Mouse (Mus musculus) midbrain, embryonic 13.5 days (tissue): Measurements from ENCODE around the gene Umps. TPM values are rescaled to one million over a fixed set of nuclear protein-coding genes. Genes with fewer than 3 reads are reported as not detected.

Experiments
- ATAC-seq: fragments of 200-750 bp; cut with Nextera tagmentation; 2 replicates; pipeline ENCODE4 v1.8.0; 2017; ENCODE audit warnings: mild to moderate bottlenecking, moderate TSS enrichment, moderate library complexity
- H3K27ac ChIP-seq: fragments of 300-500 bp; sonication (generic); 2 replicates; pipeline ENCODE4 v1.5.1; 2015; ENCODE audit warnings: inconsistent platforms, mild to moderate bottlenecking, moderate library complexity
- H3K27me3 ChIP-seq: fragments of 300-500 bp; sonication (generic); 2 replicates; pipeline ENCODE4 v1.6.1; 2015; ENCODE audit warnings: mild to moderate bottlenecking, inconsistent platforms
- H3K36me3 ChIP-seq: fragments of 300-500 bp; sonication (generic); 2 replicates; pipeline ENCODE4 v1.6.1; 2015; ENCODE audit warnings: mild to moderate bottlenecking, inconsistent platforms
- H3K4me1 ChIP-seq: fragments of 300-500 bp; sonication (generic); replicated peaks from 2 replicates; pipeline ENCODE4 v1.6.1; 2015; ENCODE audit warnings: inconsistent platforms
- H3K4me2 ChIP-seq: fragments of 300-500 bp; sonication (generic); replicated peaks from 2 replicates; pipeline ENCODE4 v1.6.1; 2015; ENCODE audit warnings: moderate library complexity, mild to moderate bottlenecking, inconsistent platforms
- H3K4me3 ChIP-seq: fragments of 300-500 bp; sonication (generic); replicated peaks from 2 replicates; pipeline ENCODE4 v1.5.1; 2015; ENCODE audit warnings: mild to moderate bottlenecking, inconsistent platforms
- H3K9ac ChIP-seq: fragments of 300-500 bp; sonication (generic); replicated peaks from 2 replicates; pipeline ENCODE4 v1.6.1; 2015; ENCODE audit warnings: mild to moderate bottlenecking, inconsistent platforms
- H3K9me3 ChIP-seq: fragments of 300-500 bp; sonication (generic); 2 replicates; pipeline ENCODE4 v1.6.1; 2016; ENCODE audit warnings: mild to moderate bottlenecking, inconsistent platforms
- WGBS: fragments of 180-500 bp; shearing (Covaris S2); methylation state at CpG from one replicate; pipeline ENCODE4 v1.1.7; 2015; 5-methylcytosine and 5-hydroxymethylcytosine counted together
- polyA plus RNA-seq: library from polyadenylated mRNA; unstranded; fragments of >200 nt; fragmentation: Nextera tagmentation; extraction: Ambion mirVana; gene quantifications from 2 replicates; pipeline ENCODE4 v1.2.1, GENCODE M21; 2015

Gene Umps
- polyA plus RNA-seq, 1 experiment from 2014 or later: 29.3 TPM

DNA sequence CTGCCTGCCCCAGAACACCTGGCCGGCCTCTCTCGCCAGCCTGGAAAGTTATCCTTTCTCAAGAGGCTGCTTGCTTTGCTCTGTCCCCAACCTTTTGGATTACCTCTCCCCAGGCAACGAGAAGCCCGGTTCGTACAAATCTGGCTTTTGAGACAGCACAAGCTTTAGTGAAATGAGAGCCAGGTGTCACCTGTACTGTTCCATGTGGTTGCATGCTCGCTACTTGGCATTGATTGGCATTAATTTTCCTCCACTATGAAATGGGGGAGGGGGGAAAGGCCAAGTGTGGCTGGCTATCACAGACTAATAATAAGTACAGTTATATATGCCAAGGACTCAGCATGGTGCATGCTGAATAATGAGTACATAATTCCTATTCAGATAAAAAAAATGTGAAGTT, 27.5 kb upstream of the Umps start:
- no peak for ATAC-seq
- no peaks in the 10 kb centered on the region for H3K9me3 ChIP-seq
- 83% methylated on average over 6 of the region's 6 CpGs for WGBS

DNA sequence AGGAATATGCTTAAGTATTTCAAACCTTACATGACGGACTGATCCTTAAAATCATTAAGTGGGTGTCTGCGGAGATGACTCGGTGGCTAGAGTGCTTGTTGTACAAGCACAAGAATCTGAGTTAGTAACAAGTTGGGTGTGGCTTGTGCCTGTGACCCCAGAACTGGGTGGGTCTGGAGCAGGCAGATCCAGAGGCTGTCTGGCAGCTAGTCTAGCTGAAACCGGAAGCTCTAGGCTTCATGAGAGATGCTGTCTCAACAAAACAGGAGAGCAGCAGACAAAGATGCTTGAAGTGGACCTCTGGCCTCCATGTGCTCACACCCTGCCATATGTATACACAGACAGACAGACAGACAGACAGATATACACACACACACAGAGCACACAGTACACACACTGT, 23.9 kb upstream of the Umps start:
- no peak overlapping the region for H3K9ac ChIP-seq
- H3K27ac ChIP-seq: no peak overlapping the region
- no peaks in the 10 kb centered on the region for H3K27me3 ChIP-seq
- H3K4me2 ChIP-seq: no peak overlapping the region
- ATAC-seq: no peak
- WGBS: 88% methylated on average over 4 of the region's 4 CpGs
- no peak overlapping the region for H3K4me3 ChIP-seq
- H3K9me3 ChIP-seq: no peaks in the 10 kb centered on the region
- peaks cover 29% of the 10 kb centered on the region for H3K36me3 ChIP-seq
- H3K4me1 ChIP-seq: 0 out of 2 replicates have a peak, but pooled peaks cover 12% of the 10 kb centered on the region

More for the DNA sequence above, 27.5 kb upstream of the Umps start:
- Histone ChIP-seq H3K27ac (no peak overlapping the region), H3K4me3 (no peak overlapping the region), H3K27me3 (no peaks in the 10 kb centered on the region), H3K4me1 (0 out of 2 replicates have a peak, but pooled peaks cover 12% of the 10 kb centered on the region), H3K36me3 (peaks cover 7% of the 10 kb centered on the region; the same call in 1 of the 2 replicates), H3K4me2 (no peak overlapping the region), H3K9ac (no peak overlapping the region)

DNA sequence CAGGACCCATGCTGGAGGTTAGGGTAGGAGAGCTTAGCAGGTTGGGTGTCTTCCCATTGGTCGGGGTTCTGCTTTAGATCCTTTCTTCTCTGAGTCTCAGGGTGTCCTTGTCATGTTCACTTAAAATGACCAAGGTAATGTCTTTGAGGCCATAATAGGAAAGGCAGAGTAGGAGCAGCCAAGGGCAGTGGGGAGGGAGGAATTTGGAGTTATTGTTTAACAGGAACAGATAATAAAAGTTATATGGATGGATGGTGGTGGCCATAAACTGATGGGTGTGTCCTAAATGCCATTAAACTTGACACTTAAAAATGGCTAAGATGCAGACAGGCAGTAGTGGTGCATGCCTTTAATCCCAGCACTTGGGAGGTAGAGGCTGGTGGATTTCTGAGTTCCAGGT, 22.3 kb upstream of the Umps start:
- 0 out of 2 replicates have a peak, but pooled peaks cover 12% of the 10 kb centered on the region for H3K4me1 ChIP-seq
- whole genome bisulfite sequencing: 87% methylated on average over 1 of the region's 1 CpGs
- no peak overlapping the region for H3K4me3 ChIP-seq
- H3K4me2 ChIP-seq: no peak overlapping the region
- no peak overlapping the region for H3K27ac ChIP-seq
- ATAC-seq: no peak
- H3K36me3 ChIP-seq: peaks cover 39% of the 10 kb centered on the region
- no peaks in the 10 kb centered on the region for H3K9me3 ChIP-seq
- H3K9ac ChIP-seq: no peak overlapping the region
- no peaks in the 10 kb centered on the region for H3K27me3 ChIP-seq

DNA sequence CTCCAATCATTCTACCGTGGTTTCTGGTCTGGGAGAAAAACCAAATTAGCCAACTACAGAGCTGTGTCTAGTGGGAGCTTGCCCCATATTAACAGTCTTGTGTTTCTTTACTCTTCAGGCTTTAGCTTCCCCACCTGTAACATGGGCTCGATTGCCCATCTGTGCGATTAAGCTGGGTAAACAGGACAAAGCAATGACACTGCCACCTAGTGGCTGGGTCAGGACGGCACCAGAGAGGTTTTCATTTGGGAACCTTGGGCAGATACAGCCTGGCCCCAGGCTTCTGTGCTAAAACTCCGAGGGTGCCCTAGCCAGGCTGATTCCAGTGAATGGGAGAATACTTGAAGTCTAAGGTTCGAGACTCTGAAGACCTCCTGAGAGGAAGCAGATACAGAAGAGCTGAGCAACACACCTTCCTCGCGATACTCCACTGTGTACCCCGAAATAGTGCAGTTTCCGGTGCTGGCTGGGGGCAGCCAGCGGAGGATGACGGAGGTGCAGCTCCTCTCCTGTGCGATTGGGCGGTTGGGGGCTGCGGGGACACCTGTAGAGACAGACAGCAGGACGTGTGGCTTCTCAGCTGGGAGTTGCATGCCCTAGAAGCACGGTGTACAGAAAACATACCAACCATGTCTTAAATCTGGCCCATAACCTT, 21.6 kb upstream of the Umps start:
- H3K4me2 ChIP-seq: no peak overlapping the region
- 0 out of 2 replicates have a peak, but pooled peaks cover 12% of the 10 kb centered on the region for H3K4me1 ChIP-seq
- WGBS: 62% methylated on average over 17 of the region's 17 CpGs
- no peaks in the 10 kb centered on the region for H3K9me3 ChIP-seq
- no peak overlapping the region for H3K27ac ChIP-seq
- H3K36me3 ChIP-seq: peaks cover 45% of the 10 kb centered on the region
- no peak overlapping the region for H3K9ac ChIP-seq
- H3K27me3 ChIP-seq: no peaks in the 10 kb centered on the region
- no peak overlapping the region for H3K4me3 ChIP-seq
- no peak for ATAC-seq

DNA sequence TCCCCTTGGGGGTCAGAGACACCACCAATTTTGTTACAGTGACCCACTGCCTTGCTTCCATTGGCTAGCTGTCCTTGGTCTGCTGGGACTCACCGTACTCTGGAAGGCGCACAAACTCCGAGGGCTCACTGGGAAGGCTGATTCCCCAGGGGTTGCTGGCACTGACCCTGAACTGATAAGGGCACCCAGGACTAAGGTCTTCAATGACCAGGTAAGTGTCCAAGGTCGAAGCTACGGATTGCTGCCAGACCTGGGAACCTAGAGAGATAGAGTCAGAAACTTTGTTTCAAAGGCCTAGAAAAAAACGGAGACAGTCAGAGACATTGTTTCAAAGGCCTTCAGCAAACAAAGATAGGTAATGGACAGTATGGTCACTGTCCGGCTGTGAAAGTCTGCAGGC, 20.2 kb upstream of the Umps start:
- Histone ChIP-seq H3K27ac (no peak overlapping the region), H3K36me3 (peaks cover 49% of the 10 kb centered on the region)
- WGBS: 90% methylated on average over 7 of the region's 7 CpGs

DNA sequence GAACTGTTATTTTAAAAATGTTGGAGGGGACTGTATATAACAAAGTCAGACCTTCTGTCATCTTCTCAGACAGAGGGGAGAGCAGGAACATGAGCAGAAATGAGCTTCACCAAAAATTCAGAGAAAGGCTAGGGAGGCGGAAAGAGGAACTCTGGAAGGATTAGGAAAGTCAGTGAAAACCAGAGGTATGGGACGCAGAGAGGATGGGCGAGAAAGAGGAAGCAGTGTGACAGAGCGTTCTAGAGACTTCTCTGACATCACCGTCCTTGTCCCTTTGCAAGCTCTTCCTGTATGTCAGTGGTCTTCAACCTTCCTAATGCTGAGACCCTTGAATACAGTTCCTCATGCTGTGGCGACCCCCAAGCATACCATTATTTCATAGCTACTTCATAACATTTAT, 18.5 kb upstream of the Umps start:
- H3K4me3 ChIP-seq: no peak overlapping the region
- H3K27ac ChIP-seq: no peak overlapping the region
- no peaks in the 10 kb centered on the region for H3K4me1 ChIP-seq
- 89% methylated on average over 6 of the region's 6 CpGs for WGBS
- no peak overlapping the region for H3K4me2 ChIP-seq
- H3K9me3 ChIP-seq: no peaks in the 10 kb centered on the region
- ATAC-seq: no peak
- peaks cover 56% of the 10 kb centered on the region for H3K36me3 ChIP-seq
- no peaks in the 10 kb centered on the region for H3K27me3 ChIP-seq
- no peak overlapping the region for H3K9ac ChIP-seq

More for the DNA sequence above, 20.2 kb upstream of the Umps start:
- Histone ChIP-seq H3K4me3 (no peak overlapping the region), H3K4me2 (no peak overlapping the region), H3K9ac (no peak overlapping the region), H3K4me1 (0 out of 2 replicates have a peak, but pooled peaks cover 4% of the 10 kb centered on the region), H3K9me3 (no peaks in the 10 kb centered on the region), H3K27me3 (no peaks in the 10 kb centered on the region)
- no peak for ATAC-seq

DNA sequence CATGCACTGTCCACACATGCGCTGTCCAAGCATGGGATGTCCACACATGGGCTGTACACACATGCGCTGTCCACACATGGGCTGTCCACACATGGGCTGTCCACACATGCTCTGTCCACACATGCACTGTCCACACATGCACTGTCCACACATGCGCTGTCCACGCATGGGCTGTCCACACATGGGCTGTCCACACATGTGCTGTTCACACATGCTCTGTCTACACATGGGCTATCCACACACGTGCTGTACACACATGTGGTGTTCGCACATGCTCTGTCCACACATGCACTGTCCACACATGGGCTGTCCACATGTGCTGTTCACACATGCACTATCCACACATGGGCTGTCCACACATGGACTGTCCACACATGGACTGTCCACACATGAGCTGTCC, 16.9 kb upstream of the Umps start:
- Histone ChIP-seq H3K9me3 (no peaks in the 10 kb centered on the region), H3K27ac (no peak overlapping the region), H3K4me2 (no peak overlapping the region), H3K9ac (no peak overlapping the region), H3K36me3 (peaks cover 54% of the 10 kb centered on the region), H3K4me3 (no peak overlapping the region), H3K27me3 (no peaks in the 10 kb centered on the region), H3K4me1 (0 out of 2 replicates have a peak, but pooled peaks cover 4% of the 10 kb centered on the region)
- ATAC-seq: no peak
- 99% methylated on average over 6 of the region's 6 CpGs for WGBS

DNA sequence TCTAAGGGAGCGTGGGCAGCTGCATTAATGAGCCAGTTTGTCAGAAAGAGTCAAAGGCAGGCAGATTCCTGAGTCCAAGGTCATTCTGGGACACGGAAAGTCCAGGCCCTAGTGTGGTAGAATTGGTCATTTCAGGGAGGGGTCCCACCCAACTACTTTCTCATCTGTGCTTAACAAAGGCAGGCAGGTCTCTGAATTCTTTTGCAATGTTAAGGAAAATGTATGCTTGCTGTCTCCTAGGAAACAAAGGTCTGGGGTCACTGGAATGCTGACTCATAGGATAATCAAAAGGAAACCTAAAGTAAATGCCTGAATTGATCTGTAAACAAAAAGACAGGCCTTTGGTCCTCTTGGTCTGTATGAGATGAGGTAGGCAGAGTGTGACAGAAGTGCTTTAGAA, 13.0 kb upstream of the Umps start:
- H3K27me3 ChIP-seq: no peaks in the 10 kb centered on the region
- H3K36me3 ChIP-seq: peaks cover 69% of the 10 kb centered on the region
- ATAC-seq: no peak
- WGBS: 27% methylated on average over 2 of the region's 2 CpGs
- no peaks in the 10 kb centered on the region for H3K9me3 ChIP-seq
- H3K4me3 ChIP-seq: no peak overlapping the region
- H3K27ac ChIP-seq: no peak overlapping the region
- H3K4me1 ChIP-seq: 0 out of 2 replicates have a peak, but pooled peaks cover 4% of the 10 kb centered on the region
- no peak overlapping the region for H3K4me2 ChIP-seq
- H3K9ac ChIP-seq: no peak overlapping the region

DNA sequence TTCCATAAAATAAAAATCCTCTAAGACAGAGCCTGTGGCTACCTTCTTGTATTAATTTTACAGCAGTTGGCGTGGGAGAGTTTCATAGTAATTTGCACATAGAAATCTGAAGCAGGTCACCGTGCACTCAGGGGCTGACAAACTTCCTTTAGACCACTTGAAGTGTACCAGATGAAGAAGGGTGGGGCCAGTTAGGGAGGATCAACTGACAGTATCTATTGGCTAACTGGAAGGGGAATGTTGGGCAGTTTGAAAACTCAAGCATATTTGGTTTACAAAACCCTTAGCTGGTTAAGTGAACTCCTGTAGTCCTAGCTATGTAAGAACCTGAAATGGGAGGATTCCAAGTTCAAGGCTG, 424 bp upstream of the Umps start:
- ATAC-seq: peak; percentile 51
- peaks cover 11% of the 10 kb centered on the region for H3K36me3 ChIP-seq
- H3K27me3 ChIP-seq: no peaks in the 10 kb centered on the region
- peaks cover 13% of the 10 kb centered on the region for H3K4me1 ChIP-seq
- WGBS: 82% methylated on average over 2 of the region's 2 CpGs
- peak overlapping the region; percentile 85 for H3K9ac ChIP-seq
- H3K4me2 ChIP-seq: peak overlapping the region; percentile 87
- H3K9me3 ChIP-seq: no peaks in the 10 kb centered on the region
- peak overlapping the region; percentile 81 for H3K4me3 ChIP-seq
- H3K27ac ChIP-seq: peak overlapping the region; percentile 16; the same call in 1 of the 2 replicates

DNA sequence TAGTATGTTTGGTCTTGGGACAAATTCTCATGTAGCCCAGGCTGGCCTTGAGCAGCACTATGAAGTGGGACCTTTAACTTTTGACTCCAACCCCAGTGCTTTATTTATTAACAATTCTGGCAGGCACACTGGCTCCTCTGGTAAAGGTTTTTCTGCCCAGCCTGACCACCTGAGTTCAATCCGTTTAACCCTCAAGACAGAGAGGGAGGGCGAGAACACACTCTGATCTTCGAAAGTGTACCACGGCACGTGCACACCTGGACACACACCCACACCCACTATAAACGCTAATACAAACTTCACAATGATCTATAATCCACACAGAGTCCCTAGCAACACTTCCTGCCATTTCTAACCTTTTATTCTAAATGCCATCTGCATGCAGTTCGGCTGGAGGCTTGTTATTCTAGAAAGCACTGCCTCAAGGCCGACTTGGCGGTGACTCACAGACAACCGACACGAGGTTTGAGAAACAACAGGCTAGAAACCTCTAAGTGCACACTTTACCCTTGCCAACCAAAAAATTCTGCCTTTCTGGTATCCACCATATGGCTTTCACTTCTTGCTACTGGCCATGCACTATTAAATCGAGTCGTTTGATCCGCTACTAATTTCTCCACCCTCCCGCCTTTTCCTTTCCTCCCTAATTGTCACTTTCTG, 830 bp downstream of the Umps start:
- Histone ChIP-seq H3K36me3 (peaks cover 23% of the 10 kb centered on the region), H3K27ac (no peak overlapping the region), H3K4me3 (peak overlapping the region; percentile 81), H3K9ac (peak overlapping the region; percentile 85), H3K27me3 (no peaks in the 10 kb centered on the region), H3K4me2 (peak overlapping the region; percentile 87), H3K4me1 (peaks cover 13% of the 10 kb centered on the region), H3K9me3 (no peaks in the 10 kb centered on the region)
- WGBS: 18% methylated on average over 15 of the region's 15 CpGs
- peak; percentile 17 for ATAC-seq

DNA sequence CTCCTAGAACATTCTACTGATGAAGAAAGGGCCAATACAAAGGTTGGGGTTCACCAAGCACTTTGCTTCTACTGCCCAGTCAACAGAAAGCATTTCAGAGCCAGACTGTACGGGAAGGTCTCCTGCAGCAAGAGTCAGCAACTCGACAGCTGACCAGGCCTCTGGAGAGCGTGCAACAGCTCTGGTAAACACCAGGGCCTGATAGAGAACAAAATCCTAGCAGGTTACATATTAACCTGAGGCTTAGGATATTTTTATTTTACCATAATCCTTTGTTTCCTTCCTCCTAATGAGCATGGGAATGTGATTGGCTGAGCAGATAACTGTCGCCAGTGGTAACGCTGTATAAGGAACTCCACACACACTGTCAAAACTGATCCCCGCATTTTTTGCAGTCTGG, 3.3 kb downstream of the Umps start:
- peaks cover 13% of the 10 kb centered on the region for H3K4me1 ChIP-seq
- H3K4me3 ChIP-seq: no peak overlapping the region
- H3K9ac ChIP-seq: no peak overlapping the region
- H3K36me3 ChIP-seq: peaks cover 48% of the 10 kb centered on the region
- 94% methylated on average over 6 of the region's 6 CpGs for WGBS
- ATAC-seq: no peak
- H3K9me3 ChIP-seq: no peaks in the 10 kb centered on the region
- no peaks in the 10 kb centered on the region for H3K27me3 ChIP-seq
- no peak overlapping the region for H3K27ac ChIP-seq
- H3K4me2 ChIP-seq: no peak overlapping the region

DNA sequence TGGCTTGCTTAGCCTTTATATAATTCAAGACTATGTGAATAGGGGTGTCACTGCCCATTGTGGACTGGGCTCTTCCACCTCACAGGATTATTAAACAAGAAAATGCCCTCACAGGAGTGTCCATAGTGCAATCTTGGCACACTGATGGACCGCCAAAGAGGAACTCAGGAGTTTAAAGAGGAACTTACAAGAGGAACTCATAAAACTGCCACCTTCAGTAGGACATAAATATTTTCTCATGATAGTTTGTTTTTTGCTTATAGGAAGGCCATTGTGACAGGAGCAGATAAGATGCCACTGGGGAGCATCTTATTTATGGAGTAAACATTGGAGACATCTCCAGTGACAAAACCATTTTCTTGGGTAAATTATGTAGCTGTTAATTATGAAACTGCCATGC, 12.0 kb downstream of the Umps start:
- H3K4me2 ChIP-seq: no peak overlapping the region
- no peak overlapping the region for H3K4me3 ChIP-seq
- no peaks in the 10 kb centered on the region for H3K4me1 ChIP-seq
- WGBS: 95% methylated on average over 1 of the region's 1 CpGs
- no peak overlapping the region for H3K27ac ChIP-seq
- no peaks in the 10 kb centered on the region for H3K9me3 ChIP-seq
- ATAC-seq: no peak
- H3K27me3 ChIP-seq: no peaks in the 10 kb centered on the region
- peaks cover 68% of the 10 kb centered on the region for H3K36me3 ChIP-seq
- H3K9ac ChIP-seq: no peak overlapping the region
